Mouse (Mus musculus): ENCODE measurements around the gene Rspo4.

DNA sequence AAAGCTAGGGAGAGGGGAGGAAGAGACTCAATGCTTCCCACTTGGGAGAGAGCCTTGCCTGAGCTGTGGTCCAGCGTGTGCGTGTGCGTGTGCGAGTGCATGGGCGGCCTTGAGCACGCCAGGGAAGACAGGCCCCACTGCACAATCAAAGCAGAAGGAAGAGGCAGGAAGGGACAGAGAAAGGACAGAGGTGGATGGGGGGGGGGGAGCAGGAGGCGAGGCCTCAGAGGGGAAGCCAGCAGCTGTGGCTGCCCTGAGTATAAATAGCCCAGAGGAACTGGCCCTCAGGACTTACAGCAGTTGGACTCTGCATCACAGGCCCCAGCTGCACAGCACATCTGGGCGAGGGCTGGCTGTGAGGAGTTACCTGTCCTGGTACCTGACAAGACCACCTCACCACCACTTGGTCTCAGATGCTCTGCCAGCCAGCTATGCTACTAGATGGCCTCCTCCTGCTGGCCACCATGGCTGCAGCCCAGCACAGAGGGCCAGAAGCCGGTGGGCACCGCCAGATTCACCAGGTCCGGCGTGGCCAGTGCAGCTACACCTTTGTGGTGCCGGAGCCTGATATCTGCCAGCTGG, 68.3 kb downstream of the Rspo4 start, which contains the start of gene Angpt4:
- TF ChIP-seq CHD2 (IDR thresholded peaks at IDR 0.05; ENCODE audit: low read depth, low read length), result no peak
- no peak for TF ChIP-seq HCFC1 (IDR thresholded peaks at IDR 0.05; ENCODE audit: borderline replicate concordance, insufficient read depth, low read length)
- no peak for TF ChIP-seq ZC3H11A (IDR thresholded peaks at IDR 0.05; ENCODE audit: borderline replicate concordance, low read depth, low read length)
